Mouse (Mus musculus) right cerebral cortex, postnatal 10 days (tissue): Measurements from ENCODE around the gene Adrb1.

ENCODE experiments used
- DNase-seq, 2 experiments: peaks; one replicate each; pipeline ENCODE4 v3.0.0; 2021; ENCODE audit warnings: low spot score in 2 of 2

The Adrb1 gene

DNA sequence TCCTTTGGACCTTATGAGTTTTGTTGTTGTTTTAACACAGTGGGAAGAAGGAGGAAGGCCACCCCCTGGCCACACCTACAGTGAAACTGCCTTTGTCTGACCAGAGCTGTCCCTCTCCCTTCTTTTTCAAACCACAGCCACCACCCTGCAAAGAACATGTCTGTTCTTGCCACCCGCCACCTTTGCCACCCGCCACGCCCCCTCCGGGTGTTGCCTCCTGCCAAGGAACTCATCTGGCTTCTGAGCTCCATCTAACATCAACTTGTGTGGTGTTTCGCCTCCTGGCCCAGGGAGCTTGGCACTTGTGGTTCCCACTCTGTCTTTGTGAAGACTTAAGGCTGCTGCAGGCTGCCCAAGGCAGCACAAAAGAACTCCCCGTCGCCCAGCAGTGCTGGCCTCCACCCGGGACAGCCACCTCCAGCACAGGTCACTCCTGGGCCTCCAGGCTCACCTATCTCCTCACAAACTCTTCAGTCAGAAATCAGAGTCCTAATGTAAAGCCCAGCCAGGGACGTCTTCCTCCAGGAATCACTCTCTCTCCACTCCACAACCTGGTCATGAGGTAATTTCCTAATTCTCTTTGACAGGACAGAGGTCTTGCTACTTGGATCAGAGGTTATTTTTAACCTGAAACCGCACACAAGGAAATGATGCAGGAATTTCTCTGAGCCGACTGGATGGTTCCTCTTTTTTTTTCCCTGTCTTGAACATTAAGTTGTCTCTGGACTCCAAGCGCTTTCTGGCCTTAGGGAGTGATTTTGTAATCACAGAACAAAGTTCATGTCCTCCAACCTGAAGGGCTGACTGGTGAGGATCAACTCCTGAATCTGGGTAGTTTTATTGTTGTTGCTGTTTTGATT lies 18.5 kb upstream of the Adrb1 start:
- no peak for DNase-seq

- no peak for DNase-seq
Measured at GRCm38 (mm10) chr19:56705026-56705675, 16.8 kb upstream of the Adrb1 start.

DNA sequence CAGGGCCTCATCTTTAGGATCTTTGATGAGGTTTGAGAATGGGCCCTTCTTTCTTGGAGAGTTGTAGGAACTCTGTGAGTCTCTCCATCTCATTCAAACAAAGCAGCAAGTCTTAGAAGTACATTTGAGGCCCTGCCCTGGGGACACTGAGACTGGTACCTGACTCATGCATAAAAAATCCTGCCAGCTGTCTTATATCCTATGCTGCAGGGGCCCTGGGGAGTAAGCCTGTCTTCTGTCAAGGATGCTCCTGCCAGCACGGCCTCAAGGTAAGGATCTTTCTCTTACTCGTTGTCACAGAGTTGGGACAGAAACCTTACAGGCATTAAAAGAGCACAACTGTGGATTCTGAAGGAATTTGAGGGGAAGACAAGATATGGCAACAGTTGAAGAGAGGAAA lies 13.2 kb upstream of the Adrb1 start:
- no peak for DNase-seq

DNA sequence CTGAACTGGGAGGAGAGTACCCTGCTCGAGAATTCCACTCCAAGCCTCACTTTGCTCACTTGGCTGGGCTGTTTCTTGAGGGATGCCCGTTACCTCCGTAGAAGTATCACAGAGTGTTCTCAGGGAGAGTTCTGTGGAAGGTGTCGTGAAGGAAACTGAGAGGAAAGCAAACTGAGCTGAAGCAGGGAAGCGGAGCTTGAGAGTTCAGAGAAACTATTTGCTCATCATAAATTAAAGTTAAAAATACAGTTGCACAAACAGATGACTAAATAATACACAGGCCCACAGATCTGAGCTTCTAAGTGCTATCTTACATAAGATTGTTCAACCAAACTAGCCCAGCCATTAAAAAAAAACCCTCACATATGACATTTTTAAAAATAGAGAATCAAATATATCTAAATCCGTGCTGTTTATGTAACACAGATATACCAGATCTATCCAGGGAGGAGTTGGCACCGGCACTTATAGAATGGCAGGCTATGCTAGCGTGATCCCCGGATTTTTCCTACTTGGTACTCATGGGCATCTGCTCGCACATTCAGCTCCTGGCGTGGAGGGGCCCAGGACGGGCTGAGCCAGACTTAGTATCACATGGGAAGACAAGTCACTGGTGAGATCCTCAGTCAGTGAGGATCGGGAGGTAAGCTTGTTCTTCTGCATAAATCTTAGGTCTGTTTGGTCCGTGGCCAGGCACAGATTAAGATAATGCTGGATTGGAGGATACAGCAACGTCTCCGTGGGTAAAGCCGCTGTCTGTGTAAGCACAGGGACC lies 11.7 kb upstream of the Adrb1 start:
- DNase-seq: peak; percentile 75 to 86

- DNase-seq: no peak
Measured at GRCm38 (mm10) chr19:56713613-56714012, 8.4 kb upstream of the Adrb1 start.

GRCm38 (mm10) chr19:56714661-56715170 lies 7.3 kb upstream of the Adrb1 start:
- no peak for DNase-seq

DNA sequence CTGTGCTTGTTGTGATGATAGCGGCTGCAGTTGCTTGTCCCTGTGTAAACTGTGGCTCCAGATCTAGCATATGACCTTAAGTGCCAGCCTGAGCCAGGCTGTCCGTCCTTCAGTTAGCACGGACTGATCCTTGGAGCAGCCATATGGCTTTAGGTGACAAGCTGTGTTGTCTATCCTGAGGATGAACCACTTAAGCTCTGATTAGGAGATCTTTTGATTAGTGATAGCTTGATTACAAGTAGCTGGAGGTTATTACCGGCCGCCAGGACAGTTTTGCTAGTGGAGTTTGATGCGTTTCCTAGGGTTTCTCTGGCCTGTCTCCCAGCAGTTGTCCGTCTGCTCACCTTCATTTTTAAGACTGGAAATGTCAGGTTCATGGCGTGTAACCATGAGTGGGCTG lies 4.0 kb upstream of the Adrb1 start:
- no peak for DNase-seq

GRCm38 (mm10) chr19:56720882-56721281 lies 1.1 kb upstream of the Adrb1 start:
- DNase-seq: no peak

- peak in 1 of 2 experiments; percentile 45 for DNase-seq
Measured at GRCm38 (mm10) chr19:56722291-56722707, 300 bp downstream of the Adrb1 start.

GRCm38 (mm10) chr19:56722711-56723330 lies 822 bp downstream of the Adrb1 start:
- DNase-seq: peak; percentile 76 to 79

GRCm38 (mm10) chr19:56723331-56724125 lies 1.5 kb downstream of the Adrb1 start:
- peak in 1 of 2 experiments; percentile 48 for DNase-seq

DNA sequence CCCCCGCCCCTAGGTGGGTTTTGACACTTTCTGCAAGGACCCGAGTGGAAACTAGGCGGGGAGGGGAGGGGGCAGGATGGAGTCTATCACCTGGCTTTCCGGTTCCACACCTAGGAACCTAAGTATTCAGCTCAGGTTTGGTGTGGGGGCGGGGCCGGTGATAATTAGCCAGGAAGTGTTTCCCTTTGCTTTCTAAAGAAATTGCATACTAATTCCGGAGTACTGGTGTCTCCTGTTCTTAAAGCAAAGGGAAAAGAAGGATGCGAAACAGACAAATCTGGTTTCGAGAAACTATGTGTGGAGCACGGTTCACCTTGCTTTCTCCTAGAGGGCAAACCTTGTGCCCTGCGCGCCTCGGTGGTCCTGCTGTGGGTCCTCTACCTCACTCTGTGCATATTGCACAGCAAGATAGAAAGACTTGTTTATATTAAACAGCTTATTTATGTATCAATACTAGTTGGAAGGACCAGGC lies 2.2 kb downstream of the Adrb1 start:
- peak in 1 of 2 experiments; percentile 54 for DNase-seq

DNA sequence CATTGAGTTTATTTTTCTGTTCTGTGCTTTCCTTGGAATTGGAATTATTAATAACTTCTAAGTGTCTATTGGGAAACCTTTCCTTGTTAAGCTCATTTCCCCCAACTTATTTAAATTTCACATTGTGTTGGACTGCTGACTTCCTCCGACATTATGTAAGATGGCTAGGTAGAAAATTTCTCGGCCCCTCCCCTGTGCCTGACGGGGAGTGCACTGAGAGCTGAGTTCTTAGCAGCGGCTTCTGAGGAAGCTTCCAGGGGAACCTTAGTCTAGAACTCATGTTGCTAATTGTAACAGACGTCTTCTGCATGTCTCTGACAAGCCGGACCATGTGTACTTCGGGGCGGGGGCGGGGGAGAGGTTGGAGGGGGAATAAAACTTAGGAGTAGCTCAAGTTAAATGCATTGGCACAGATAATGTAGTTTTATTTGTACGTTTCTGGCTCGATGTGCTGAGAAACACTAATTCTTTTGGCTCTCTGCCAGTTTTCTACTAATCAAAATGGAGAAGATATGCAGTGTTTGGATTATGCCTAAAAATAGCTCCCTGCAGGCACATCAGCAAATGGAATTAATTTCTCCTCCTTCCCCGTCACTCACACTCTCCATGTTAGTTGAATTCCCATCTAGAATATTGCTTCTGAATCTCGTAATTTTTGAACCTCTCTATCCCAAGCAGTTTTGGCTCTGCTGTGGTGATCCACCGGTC lies 5.3 kb downstream of the Adrb1 start:
- no peak for DNase-seq

DNA sequence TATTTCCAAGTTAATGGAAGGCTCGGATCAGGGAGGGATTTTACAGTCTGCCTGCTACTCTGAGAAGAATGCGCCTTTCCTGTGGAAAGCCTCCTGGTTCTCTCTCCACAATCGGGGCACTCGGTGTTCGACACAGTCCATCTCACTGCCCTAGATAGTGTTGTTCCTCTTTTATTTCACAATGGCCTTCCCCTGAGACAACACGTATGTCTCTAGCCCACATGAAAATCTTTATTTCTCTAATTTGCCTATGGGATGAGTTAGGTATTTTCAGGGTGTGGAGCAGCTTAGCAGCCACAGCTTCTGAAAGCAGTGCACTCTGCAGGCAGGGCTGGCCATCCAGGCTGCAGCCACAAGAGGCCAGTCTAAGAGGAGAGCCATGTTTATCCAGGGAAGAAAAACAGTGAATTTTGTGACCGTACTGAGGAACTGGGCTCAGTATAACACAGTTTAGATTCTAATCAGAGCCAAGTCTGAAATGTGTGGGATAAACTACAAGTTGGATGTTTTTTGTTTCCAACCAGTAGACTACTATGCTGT lies 12.1 kb downstream of the Adrb1 start:
- DNase-seq: no peak

DNA sequence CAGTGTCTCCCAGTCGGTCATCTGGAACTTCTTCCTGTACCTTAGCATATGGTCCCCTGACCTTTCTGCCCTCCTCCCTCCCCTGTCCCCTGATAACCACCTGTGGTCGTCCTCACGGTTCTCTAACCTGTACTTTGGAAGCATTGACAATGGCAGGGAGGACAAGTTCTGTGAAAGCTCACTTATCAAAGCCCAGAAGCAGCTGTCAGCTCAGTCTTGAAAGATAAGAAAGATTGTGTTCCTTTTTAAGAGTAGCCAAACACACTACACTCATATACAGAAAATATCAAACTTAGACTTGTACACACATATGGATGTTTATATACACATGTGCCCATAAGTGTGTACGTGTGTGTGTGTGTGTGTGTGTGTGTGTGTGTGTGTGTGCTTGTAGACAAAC lies 13.7 kb downstream of the Adrb1 start:
- DNase-seq: no peak

DNA sequence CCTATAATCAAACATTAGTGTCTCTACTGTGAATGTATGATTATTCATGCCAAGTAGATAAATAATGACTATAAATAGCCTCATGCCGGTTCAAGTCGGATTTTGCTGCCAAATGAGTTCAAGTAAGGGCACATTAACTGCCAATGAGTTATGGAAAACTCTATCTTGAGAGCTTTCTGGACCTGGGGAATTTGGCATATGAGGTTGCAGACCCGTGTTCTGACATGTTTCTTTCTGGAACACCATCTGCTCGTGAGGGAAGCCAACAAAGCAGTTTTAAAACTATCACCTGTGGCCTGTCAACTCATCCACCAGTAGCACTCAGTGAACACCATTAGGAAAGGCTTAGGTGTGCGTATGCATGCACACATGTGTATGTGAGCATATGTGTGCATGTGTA lies 14.3 kb downstream of the Adrb1 start:
- DNase-seq: no peak

DNA sequence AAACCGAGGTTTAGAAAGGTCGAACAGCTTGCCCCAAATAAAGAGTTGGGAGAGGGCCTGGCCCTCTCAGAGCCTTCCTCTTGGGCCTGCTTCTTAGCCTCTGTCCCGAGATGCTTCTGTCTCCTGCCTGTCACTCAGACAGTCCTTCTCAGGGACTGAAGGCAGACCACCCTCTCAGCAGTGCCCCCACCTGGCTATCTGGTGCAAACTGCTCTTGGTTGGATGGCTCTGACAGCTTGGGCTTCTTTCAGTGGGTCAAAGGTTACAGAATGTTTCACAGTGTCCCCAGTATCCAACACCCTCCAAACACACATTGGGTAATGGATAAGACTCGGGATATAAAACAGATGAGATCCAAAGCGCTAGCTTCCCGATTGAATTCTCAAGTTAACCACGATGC lies 23.1 kb downstream of the Adrb1 start:
- no peak for DNase-seq

- no peak for DNase-seq
Measured at GRCm38 (mm10) chr19:56745528-56745927, 23.5 kb downstream of the Adrb1 start.

DNA sequence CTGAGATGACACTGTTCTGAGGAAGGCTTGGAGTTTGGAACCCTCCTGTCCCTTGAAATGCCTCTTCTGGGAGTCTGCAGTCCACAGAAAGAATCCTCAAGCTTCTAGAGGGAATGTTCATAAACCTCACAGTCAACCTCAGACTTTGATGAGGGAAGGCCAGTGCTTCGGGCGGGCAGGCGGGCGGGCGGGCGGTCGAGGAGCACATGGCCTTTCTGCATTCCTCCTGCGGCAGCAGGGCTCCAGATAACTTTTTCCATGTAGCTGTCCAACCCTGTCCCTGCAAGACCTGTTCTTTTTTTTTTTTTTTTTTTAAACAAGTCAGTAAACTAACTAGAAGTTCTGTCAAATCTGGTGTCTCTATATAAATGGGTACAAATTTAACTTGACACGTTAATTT lies 24.6 kb downstream of the Adrb1 start:
- DNase-seq: no peak

GRCm38 (mm10) chr19:56747878-56748277 lies 25.9 kb downstream of the Adrb1 start:
- DNase-seq: no peak
